Mouse (Mus musculus) CD4-positive helper T cell, adult 2 months (primary cell): Measurements from ENCODE around the gene Gas2l1.

Experiments
- DNase-seq: peaks from one replicate; pipeline ENCODE4 v3.0.0-alpha.2; 2012; ENCODE audit warnings: low read depth, missing footprints, low spot score

Gene Gas2l1

DNA sequence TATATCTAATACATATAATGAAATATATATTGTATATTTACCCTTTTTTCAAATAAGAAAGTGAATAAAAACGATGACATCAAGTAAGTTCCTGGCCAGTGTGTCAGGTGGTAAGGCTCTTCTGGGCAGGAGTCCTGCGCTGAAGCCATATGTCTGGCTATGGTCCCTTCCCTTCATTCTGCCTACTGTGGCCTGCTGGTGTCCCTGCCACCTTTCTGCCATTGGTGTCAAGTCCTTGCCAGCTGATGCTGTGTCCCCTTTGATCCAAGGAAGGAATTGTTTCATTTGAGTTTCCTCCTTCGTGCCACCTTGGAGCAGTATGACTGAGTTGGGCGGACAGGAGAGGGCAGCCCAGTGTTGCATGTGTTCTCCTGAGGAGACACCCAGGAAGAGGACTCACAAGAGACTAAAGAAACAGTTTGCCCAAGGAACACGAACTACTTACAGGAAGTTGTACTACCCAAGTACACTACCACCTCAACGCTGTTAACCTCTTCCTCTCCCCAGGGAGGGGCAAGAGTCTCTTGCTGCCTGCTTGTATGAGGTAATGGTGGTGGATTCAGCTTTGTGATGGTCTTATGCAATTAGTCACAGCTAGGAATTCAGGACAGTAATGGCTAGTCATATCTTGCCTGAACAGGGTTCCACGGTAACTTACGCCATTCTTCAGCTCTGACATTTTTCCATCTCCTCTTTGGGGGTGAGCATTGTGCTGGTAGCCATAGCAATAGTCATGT is 22.3 kb downstream of the Gas2l1 start:
- DNase-seq: no peak

DNA sequence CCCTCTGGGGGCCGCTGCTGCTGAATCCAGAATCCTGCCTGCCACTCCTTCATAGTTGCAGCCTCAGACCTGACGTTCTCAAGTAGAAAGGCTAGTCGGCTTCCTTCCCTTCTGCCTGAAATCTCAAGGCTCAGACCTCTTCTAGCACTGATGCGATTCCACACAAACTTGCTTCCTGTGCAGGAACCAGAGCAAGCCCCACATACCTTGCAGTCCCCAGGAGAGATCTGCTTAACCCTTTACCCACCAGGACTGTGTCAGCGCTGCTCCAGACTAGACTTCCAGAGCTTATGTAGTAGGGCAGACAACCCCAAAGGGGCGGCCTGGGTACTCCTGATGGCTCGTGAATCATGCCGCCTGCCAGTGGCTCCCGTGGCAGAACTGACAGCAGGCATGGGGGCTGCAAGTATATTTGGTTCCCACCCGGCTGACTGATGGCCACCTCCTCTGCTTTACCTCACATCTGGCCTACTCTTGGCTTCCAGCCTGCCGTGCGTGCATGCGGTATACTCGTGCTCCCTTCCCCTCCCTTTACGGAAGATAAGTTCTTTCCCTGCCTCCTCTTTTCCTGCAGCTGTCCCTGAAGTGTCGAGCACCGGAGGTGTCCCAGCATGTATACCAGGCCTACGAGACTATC is 23.9 kb downstream of the Gas2l1 start:
- DNase-seq: no peak

DNA sequence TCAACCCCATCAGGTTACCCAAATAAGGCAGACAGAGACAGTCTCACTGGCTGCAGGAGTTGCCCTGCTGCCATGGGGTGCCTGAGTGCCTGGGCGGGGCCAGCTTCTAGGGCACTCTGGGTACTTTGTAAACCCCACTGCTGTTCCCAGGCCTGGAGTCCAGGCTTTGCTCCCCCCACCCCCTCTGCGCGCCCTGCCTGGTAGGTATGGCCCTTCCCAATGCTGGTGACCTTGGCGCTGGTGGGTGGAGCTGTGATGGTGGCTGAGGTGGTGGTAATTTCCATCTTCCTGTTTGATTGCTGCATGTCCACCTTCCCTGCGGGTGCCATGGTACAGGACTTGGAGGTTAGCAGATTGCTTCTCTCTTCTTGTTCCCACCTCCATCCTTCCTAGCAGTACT is 24.5 kb downstream of the Gas2l1 start:
- no peak for DNase-seq

DNA sequence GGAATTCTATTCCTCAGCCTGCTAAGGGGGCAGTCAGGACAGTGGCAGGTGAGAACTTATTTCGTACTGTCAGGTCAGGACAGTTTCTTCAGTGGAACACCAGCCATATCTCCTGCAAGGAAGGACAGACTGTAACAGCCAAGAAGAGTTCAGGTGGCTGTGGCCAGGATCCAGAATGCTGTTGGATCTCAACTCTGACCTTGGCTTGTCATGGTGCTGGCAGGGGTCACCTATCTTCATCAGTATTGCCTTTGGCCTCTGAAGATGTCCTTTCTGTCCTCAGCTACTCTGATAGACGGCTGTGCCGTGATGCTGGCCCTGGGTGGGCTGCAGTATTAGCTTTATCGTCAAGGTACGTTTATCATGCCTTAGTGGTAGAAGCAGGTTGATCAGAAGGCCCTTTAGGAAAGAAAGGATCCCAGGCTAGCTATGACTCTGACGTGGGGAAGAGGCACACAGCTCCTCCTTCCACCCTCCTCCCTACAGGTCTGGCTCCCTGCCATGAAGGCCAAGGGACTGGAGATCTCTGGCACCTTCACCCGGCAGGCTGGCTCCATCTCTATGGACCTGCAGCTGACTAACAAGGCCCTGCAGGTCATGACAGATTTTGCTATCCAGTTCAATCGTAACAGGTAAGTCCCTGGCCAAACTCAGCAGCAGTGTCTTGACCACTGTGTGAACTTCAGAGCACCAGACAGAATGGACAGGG is 27.8 kb downstream of the Gas2l1 start:
- DNase-seq: no peak

DNA sequence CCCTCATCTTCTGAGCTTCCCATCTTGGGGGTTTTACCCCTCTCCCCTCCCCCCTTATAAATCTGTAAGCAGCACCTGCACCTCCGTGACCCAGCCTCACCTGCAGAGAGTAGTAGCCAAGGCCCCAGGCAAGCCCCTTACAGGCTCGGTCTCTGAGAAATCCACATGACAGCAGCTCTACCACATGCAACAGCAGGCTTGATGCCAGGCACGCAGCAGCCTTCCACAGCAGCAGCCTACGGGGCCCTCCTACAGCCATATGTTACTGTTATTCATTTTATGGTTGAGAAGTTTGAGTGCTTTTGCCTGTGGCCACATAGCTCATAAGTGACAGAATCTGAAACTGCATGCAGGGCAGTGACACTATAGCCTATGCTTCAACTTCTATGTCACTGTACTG is 29.7 kb downstream of the Gas2l1 start:
- no peak for DNase-seq

DNA sequence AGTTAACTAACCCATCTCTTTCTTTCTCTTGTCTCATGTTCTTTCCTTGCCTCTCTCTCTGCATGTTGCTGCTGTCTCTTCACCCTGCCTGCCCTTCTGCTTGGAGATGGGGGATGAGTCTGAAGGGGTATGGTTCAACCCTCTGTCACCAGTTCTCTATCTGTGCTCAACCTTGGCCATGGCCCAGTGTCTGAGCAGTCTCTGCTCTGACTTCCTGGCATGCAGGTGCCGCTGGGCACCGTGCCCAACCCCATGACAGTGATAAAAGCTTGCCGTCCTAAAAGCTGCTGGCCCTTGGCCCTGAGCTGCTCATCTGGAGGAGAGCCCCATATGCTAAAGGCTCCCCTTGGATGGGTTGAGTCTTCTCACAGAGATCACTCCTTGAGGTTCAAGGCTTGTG is 32.0 kb downstream of the Gas2l1 start:
- DNase-seq: no peak

DNA sequence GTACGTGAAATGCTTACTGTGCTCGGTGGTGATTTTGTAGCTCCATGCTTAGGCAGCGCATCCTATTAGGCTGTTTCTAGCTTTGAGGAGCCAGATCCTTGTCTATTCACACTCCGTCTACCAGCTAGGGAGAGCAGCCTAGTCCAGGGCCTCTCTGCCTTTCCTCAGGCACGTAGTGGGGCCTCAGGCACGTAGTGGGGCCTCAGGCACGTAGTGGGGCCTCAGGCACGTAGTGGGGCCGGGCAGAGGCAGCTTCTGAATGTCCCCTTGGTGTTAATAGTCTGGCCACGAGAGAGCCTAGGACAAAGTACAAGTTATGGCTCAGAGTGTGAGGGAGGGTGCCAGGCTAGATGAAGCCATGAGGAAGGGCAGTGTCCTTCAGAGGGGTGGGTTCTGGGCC is 32.4 kb downstream of the Gas2l1 start:
- DNase-seq: no peak

DNA sequence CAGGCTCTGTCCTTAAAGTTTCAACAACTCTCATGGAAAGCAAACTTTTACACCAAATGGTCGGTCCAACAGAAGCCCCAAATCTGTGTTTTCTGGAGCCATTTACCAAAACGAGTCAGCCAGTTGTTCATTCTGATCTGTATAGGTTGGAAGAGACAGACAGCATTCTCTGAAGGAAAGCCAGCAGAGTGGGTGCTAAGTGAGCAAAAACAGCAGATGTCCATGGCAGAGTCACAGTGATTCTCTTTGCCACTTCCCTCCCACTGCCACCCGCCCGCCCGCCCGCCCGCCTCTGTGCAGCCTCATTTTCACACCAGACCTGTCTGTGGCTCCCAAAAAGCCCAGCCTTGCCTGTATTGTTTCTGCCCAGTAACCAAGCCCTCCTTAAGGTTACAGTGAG is 36.9 kb downstream of the Gas2l1 start:
- DNase-seq: no peak

DNA sequence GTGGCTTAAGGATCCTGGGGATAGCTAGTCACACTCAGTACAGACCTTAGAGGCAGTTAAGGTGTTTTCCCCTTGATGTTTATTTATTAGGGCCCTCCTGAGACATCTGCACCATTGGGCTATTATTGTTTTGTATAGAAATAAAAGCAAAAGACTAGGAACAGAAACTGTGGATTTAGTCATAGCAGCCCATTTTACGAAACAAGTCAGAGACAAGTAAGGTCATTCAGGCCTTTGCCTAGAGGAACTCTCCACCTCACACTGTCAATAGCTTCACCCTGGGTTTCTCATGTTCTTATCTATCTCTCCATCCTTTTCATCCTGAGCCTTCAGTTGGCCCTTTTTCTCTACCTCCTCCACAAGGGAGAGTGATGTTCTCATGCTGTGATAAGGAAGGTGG is 40.0 kb downstream of the Gas2l1 start:
- no peak for DNase-seq

DNA sequence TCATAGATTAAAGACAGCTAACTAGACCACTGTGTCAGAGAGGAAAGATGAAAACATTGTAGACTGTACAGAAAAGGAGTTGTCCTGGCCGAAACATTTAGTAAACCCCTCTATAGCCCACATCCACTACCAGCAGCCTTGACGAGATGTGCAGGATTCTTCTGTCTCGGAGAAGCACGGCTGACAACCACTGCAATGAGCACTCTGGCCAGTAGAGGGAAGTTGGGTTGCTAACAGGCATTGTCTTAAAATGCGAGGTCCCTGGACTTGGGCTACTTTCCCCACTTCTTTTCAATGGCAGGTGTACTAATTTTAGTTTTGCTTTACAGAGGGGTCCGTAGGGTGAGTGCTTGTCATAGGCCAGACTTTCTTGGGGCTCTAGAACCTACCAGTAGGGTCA is 47.6 kb downstream of the Gas2l1 start:
- no peak for DNase-seq

DNA sequence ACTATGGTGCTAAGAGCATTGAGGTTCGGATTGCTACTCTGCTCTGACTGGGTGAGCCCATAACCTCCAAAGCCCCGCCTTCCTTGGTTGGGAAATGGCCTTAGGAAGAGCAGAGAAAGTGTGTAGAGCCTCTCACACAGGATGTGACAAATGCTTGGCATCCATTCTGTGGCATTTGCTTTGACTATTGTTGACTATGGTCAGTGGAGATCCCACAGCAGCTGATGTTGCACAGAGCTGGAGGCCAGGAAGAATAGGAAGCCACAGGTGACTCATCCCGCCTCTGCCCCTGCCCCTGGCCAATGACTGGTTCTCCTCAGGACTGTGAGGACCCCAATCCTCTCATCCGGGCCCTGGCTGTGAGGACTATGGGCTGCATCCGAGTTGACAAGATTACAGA is 48.8 kb downstream of the Gas2l1 start:
- DNase-seq: no peak

DNA sequence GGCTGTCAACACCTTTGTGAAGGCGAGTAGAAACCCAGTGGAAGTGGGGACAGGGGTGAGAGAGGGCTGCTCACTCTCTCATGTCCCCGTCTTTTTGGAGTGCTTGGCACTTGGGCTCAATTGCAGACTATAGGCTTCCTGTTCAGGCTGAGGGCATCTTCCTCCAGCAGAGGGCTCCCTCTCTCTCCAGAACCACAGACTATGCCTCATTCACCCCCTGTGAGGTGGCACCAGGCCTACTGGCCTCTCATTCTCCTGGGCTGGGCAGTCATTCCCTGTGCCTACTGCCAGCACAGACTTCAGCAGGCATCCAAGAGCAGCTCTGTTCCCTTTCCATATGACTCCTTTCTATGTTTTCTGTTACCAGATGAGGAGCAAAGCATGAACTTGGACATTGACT is 49.4 kb downstream of the Gas2l1 start:
- DNase-seq: peak; percentile 26

DNA sequence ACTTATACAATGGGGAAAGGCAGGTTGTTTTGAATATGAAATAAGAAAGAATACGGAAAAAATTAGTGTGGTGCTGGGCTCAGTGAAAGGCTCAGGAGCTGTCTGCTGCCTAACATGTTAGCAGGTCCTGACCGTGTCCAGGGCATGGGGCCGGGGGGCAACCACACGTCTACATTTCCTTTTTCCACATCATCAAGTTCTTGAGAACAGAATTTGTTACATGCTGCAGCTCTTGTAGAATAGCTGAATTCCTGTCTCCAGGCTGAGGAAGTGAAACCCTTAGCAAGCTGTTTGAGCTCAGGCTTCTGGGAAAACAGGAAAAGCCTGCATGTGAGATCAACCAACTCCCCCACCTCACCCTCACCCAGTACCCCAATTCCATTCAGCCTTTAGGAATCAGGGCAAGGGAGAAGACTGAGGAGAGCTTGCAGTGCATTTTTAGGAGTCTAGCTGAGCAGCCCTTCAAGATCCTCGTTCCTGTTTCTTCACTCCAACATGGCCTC is 52.9 kb downstream of the Gas2l1 start:
- no peak for DNase-seq

DNA sequence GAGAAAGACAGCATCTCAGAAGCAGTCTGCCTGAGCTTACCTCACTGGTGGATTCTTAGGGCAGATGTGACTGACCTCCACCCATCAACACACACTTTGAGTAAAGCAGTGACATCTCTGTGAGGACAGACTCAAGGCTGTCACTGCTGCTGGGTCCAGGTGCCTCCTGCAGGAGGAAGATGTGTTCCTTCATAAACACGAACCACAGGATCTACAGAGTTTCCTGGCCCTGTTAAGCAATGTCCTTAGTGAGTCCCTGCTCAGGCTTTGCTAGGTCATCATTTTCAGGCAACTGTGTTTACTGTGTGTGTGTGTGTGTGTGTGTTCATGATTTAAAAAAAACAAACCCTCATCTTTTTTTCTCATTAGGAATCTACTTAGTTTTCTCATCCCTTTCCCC is 53.6 kb downstream of the Gas2l1 start:
- DNase-seq: no peak

DNA sequence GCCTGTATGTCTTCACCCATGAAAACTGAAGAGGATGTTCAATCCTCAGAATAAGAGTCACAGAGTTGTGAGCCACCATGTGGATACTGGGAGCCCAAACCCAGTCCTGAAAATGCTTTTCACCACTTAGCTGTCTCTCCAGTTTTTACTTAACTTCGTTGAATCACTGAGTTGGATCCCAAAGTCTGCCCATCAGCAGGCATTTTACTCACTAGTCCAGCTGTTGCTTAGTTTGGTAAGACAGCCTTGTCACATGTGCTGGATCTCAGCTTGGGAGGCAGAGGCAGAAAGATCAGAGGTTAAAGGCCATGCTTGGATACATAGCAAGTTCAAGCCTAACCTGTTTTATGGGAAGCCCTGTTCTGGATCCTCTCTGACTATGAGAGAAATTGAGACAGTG is 54.9 kb downstream of the Gas2l1 start:
- DNase-seq: no peak

DNA sequence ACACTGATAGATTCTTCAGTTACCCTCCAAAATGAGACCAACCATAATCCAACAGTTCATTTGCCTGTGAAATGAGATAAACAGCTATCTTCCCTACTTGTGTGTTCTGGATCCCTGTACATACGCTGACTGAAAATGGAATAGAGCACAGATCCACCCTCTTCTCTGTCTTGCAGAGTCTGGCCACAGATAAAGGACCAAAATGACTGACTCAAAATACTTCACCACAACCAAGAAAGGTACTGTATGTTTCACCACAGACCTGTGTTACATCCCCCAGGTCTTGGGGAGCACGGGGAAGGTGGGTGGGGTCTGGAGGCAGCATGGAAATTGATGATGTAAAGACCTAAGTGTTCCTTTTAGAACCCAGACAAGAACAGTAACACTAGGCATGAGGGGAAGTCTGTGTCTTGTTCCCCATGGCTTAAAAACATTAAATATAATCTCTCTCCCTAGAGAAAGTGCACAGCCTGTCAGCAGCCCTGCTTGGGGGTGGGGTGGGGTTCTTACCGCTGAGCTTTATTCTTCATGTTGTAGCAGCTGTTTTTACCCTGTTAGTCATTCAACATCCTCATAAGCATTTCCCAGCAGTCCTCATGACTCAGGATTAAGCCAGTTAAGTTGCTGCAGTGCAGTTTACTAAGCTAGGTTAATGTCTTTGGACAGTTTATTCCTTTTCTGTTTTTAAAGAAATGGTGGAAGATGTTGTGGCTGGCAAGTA is 55.6 kb downstream of the Gas2l1 start:
- DNase-seq: no peak

DNA sequence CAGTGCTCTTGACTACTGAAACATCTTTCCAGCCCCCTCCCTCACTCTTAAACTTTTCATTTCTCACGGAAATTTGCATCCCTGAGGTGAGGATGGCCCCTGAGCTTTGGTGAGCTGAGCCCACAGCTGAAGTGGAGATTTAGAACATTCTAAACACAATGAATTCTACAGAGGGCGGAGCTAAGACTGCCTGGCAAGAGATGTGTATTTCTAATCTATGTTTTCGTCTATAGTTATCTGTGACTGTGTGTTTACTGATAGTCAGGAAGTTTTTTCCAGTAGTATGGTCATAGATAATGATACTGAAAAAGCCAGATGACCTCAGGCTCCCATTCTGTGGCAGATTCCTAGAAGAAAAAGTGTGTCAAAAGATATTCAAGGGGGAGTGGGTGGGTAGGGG is 56.3 kb downstream of the Gas2l1 start:
- no peak for DNase-seq

DNA sequence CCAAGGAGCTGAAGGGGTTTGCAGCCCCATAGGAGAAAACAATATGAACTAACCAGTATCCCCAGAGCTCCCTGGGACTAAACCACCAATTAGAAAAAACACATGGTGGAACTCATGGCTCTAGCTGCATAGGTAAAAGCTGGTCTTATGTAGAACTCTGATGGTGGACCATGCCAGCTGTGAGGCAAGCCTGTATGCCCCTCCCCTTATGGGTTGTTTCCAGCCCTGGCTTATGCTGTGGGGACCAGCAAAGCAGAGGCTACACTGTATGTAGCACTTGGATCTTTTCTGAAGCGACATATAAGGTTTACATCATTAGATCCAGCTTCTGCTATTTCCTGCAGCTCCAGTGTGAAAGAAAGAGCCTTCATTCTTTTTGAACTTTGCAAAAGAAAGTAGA is 57.9 kb downstream of the Gas2l1 start:
- no peak for DNase-seq

DNA sequence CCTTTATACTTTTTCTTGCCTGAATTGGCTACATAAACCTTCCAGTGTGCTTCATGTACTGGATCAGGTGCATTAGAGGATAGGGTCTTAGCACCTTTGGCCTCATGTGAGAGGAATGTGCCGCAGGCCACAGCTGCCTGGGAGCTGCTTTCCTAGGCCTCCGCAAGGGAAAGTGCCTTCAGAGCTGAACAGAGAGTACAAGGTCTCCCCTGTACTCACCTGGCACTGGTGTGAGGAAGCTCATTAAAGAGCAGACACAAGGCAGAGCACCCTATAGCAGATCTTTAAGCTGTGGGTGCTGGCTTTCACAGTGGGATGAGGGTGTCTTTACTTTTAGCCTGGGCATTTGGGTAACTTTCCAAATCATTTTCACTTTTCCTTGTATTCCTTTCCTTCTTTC is 59.6 kb downstream of the Gas2l1 start:
- DNase-seq: no peak
